Mouse (Mus musculus) bone marrow, adult 2 months (tissue): ENCODE measurements around the gene Eif4b.

ENCODE experiments used
- CTCF ChIP-seq: fragments of 200-500 bp; IDR thresholded peaks from 2 replicates; pipeline ENCODE4 v1.5.1; 2011; ENCODE audit warnings: low read length, control low read depth; ENCODE audit not compliant: control insufficient read depth, insufficient read depth
- POLR2A ChIP-seq: fragments of 200-500 bp; IDR thresholded peaks from 2 replicates; pipeline ENCODE4 v1.6.1; 2011; ENCODE audit warnings: low read depth, mild to moderate bottlenecking, control low read depth, low read length, borderline replicate concordance; ENCODE audit not compliant: control insufficient read depth

DNA sequence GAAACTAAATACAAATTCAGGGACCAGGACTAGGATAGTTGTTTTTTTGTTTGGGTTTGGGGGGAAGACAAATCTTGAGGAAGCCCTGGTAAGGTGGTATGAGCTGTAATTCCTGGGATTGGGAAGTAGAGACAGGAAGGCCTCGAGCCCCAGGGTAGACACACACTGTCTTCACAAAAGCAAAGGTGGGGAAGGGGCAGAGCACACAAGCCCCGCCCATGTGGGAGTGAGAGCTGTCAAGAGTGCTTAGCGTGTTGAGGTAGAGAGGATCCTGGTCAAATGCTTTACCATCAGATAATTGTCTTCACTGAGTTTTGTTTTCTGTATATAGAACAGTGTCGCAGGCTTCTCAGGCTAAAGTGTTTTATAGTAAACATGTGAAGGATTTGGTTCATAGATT, 9.5 kb downstream of the Eif4b start:
- TF ChIP-seq CTCF, result no peak
- no peak for TF ChIP-seq POLR2A
